Mouse (Mus musculus) liver, embryonic 12.5 days (tissue): ENCODE results near the gene Camkk2. TPM values are rescaled to one million over a fixed set of nuclear protein-coding genes. Genes with fewer than 3 reads are reported as not detected.

Experiments
- ATAC-seq: fragments of 200-750 bp; cut with Nextera tagmentation; 2 replicates; pipeline ENCODE4 v1.8.0; 2017; ENCODE audit warnings: moderate number of reproducible peaks, mild to moderate bottlenecking, moderate library complexity
- H3K27ac ChIP-seq: fragments of 300-500 bp; sonication (generic); 2 replicates; pipeline ENCODE4 v1.5.1; 2016; ENCODE audit warnings: mild to moderate bottlenecking
- H3K27me3 ChIP-seq: fragments of 300-500 bp; sonication (generic); replicated peaks from 2 replicates; pipeline ENCODE4 v1.6.1; 2016; ENCODE audit warnings: mild to moderate bottlenecking, moderate library complexity
- H3K36me3 ChIP-seq: fragments of 300-500 bp; sonication (generic); 2 replicates; pipeline ENCODE4 v1.6.1; 2016; ENCODE audit warnings: mild to moderate bottlenecking, moderate library complexity
- H3K4me1 ChIP-seq: fragments of 300-500 bp; sonication (generic); 2 replicates; pipeline ENCODE4 v1.6.1; 2016
- H3K4me2 ChIP-seq: fragments of 300-500 bp; sonication (generic); 2 replicates; pipeline ENCODE4 v1.6.1; 2016; ENCODE audit warnings: mild to moderate bottlenecking, moderate library complexity
- H3K4me3 ChIP-seq: fragments of 300-500 bp; sonication (generic); 2 replicates; pipeline ENCODE4 v1.5.1; 2016; ENCODE audit warnings: mild to moderate bottlenecking, moderate library complexity
- H3K9ac ChIP-seq: fragments of 300-500 bp; sonication (generic); 2 replicates; pipeline ENCODE4 v1.6.1; 2016; ENCODE audit warnings: mild to moderate bottlenecking, moderate library complexity
- H3K9me3 ChIP-seq: fragments of 300-500 bp; sonication (generic); replicated peaks from 2 replicates; pipeline ENCODE4 v1.6.1; 2016; ENCODE audit warnings: mild to moderate bottlenecking, moderate library complexity
- WGBS: fragments of 180-500 bp; shearing (Covaris S2); methylation state at CpG from one replicate; pipeline ENCODE4 v1.1.7; 2016; ENCODE audit not compliant: insufficient replicate concordance; 5-methylcytosine and 5-hydroxymethylcytosine counted together
- polyA plus RNA-seq: library from polyadenylated mRNA; unstranded; fragments of >200 nt; fragmentation: Nextera tagmentation; extraction: Ambion mirVana; gene quantifications from 2 replicates; pipeline ENCODE4 v1.2.1, GENCODE M21; 2016

Gene Camkk2
- polyA plus RNA-seq, 1 experiment from 2014 or later, result 16.7 TPM

- H3K36me3 ChIP-seq, result peaks cover 33% of the 10 kb centered on the region
- peak overlapping the region; percentile 36 for H3K4me2 ChIP-seq
- peak overlapping the region; percentile 72 for H3K27ac ChIP-seq
- H3K27me3 ChIP-seq, result no peaks in the 10 kb centered on the region
- H3K9ac ChIP-seq, result no peak overlapping the region
- peaks cover 45% of the 10 kb centered on the region for H3K4me1 ChIP-seq
- H3K4me3 ChIP-seq, result no peak overlapping the region
- WGBS, result 44% methylated on average over 8 of the region's 8 CpGs
- no peaks in the 10 kb centered on the region for H3K9me3 ChIP-seq
- ATAC-seq, result peak; percentile 24; the same call in 1 of the 2 replicates
Observed at GRCm38 (mm10) chr5:122731321-122731720, 47.9 kb downstream of the Camkk2 start.

GRCm38 (mm10) chr5:122730776-122731175 lies 48.4 kb downstream of the Camkk2 start:
- ATAC-seq, result no peak
- Histone ChIP-seq H3K27me3 (no peaks in the 10 kb centered on the region), H3K27ac (no peak overlapping the region), H3K9me3 (no peaks in the 10 kb centered on the region), H3K36me3 (peaks cover 31% of the 10 kb centered on the region), H3K4me1 (peaks cover 44% of the 10 kb centered on the region), H3K9ac (no peak overlapping the region), H3K4me2 (no peak overlapping the region), H3K4me3 (no peak overlapping the region)
- WGBS, result 69% methylated on average over 10 of the region's 10 CpGs

- H3K36me3 ChIP-seq, result peaks cover 30% of the 10 kb centered on the region; the same call in 1 of the 2 replicates
- no peaks in the 10 kb centered on the region for H3K9me3 ChIP-seq
- no peak for ATAC-seq
- peaks cover 24% of the 10 kb centered on the region for H3K4me1 ChIP-seq
- H3K9ac ChIP-seq, result no peak overlapping the region
- no peaks in the 10 kb centered on the region for H3K27me3 ChIP-seq
- no peak overlapping the region for H3K4me3 ChIP-seq
- H3K27ac ChIP-seq, result no peak overlapping the region
- WGBS, result 89% methylated on average over 7 of the region's 7 CpGs
- no peak overlapping the region for H3K4me2 ChIP-seq
Observed at GRCm38 (mm10) chr5:122727096-122727495, 52.1 kb downstream of the Camkk2 start.

- peaks cover 30% of the 10 kb centered on the region; the same call in 1 of the 2 replicates for H3K36me3 ChIP-seq
- no peak overlapping the region for H3K4me3 ChIP-seq
- 0 out of 2 replicates have a peak overlapping the region, but pooled peaks have one; percentile 7 for H3K9ac ChIP-seq
- H3K9me3 ChIP-seq, result no peaks in the 10 kb centered on the region
- peaks cover 19% of the 10 kb centered on the region for H3K4me1 ChIP-seq
- no peaks in the 10 kb centered on the region for H3K27me3 ChIP-seq
- 75% methylated on average over 5 of the region's 5 CpGs for WGBS
- H3K4me2 ChIP-seq, result no peak overlapping the region
- ATAC-seq, result no peak
- H3K27ac ChIP-seq, result no peak overlapping the region
Observed at GRCm38 (mm10) chr5:122726595-122726994, 52.6 kb downstream of the Camkk2 start.

- peaks cover 30% of the 10 kb centered on the region; the same call in 1 of the 2 replicates for H3K36me3 ChIP-seq
- H3K4me2 ChIP-seq, result no peak overlapping the region
- no peak overlapping the region for H3K4me3 ChIP-seq
- H3K27me3 ChIP-seq, result no peaks in the 10 kb centered on the region
- H3K9ac ChIP-seq, result 0 out of 2 replicates have a peak overlapping the region, but pooled peaks have one; percentile 7
- no peak overlapping the region for H3K27ac ChIP-seq
- no peaks in the 10 kb centered on the region for H3K9me3 ChIP-seq
- H3K4me1 ChIP-seq, result peaks cover 15% of the 10 kb centered on the region
- ATAC-seq, result peak; percentile 34; the same call in 1 of the 2 replicates
- WGBS, result 17% methylated on average over 7 of the region's 7 CpGs
Observed at GRCm38 (mm10) chr5:122726068-122726467, 53.1 kb downstream of the Camkk2 start.

GRCm38 (mm10) chr5:122725453-122725852 lies 53.8 kb downstream of the Camkk2 start:
- H3K4me1 ChIP-seq, result 0 out of 2 replicates have a peak, but pooled peaks cover 10% of the 10 kb centered on the region
- H3K4me2 ChIP-seq, result no peak overlapping the region
- H3K36me3 ChIP-seq, result peaks cover 26% of the 10 kb centered on the region
- no peak overlapping the region for H3K27ac ChIP-seq
- H3K9me3 ChIP-seq, result no peaks in the 10 kb centered on the region
- no peak overlapping the region for H3K4me3 ChIP-seq
- 80% methylated on average over 13 of the region's 13 CpGs for WGBS
- no peak overlapping the region for H3K9ac ChIP-seq
- no peaks in the 10 kb centered on the region for H3K27me3 ChIP-seq
- no peak for ATAC-seq

GRCm38 (mm10) chr5:122719168-122719567 lies 60.0 kb downstream of the Camkk2 start:
- no peak overlapping the region for H3K9ac ChIP-seq
- no peak for ATAC-seq
- no peak overlapping the region for H3K4me2 ChIP-seq

GRCm38 (mm10) chr5:122718400-122718799 lies 60.8 kb downstream of the Camkk2 start:
- no peak overlapping the region for H3K4me3 ChIP-seq
- no peak overlapping the region for H3K9ac ChIP-seq
- H3K4me2 ChIP-seq, result no peak overlapping the region
- WGBS, result 72% methylated on average over 7 of the region's 7 CpGs
- H3K4me1 ChIP-seq, result no peaks in the 10 kb centered on the region
- no peaks in the 10 kb centered on the region for H3K27me3 ChIP-seq
- H3K9me3 ChIP-seq, result no peaks in the 10 kb centered on the region
- peaks cover 39% of the 10 kb centered on the region for H3K36me3 ChIP-seq
- ATAC-seq, result no peak
- H3K27ac ChIP-seq, result no peak overlapping the region

More at GRCm38 (mm10) chr5:122719168-122719567, 60.0 kb downstream of the Camkk2 start:
- Histone ChIP-seq H3K9me3 (no peaks in the 10 kb centered on the region), H3K4me1 (no peaks in the 10 kb centered on the region), H3K4me3 (no peak overlapping the region), H3K27ac (no peak overlapping the region), H3K36me3 (peaks cover 39% of the 10 kb centered on the region), H3K27me3 (no peaks in the 10 kb centered on the region)
- 77% methylated on average over 8 of the region's 8 CpGs for WGBS

- Histone ChIP-seq H3K27ac (no peak overlapping the region), H3K4me3 (no peak overlapping the region), H3K36me3 (peaks cover 41% of the 10 kb centered on the region), H3K4me1 (no peaks in the 10 kb centered on the region), H3K9me3 (no peaks in the 10 kb centered on the region), H3K27me3 (no peaks in the 10 kb centered on the region), H3K9ac (no peak overlapping the region), H3K4me2 (no peak overlapping the region)
- WGBS, result 83% methylated on average over 2 of the region's 2 CpGs
- ATAC-seq, result no peak
Observed at GRCm38 (mm10) chr5:122716793-122717192, 62.4 kb downstream of the Camkk2 start.

- no peak for ATAC-seq
- WGBS, result 48% methylated on average over 1 of the region's 1 CpGs
- peaks cover 44% of the 10 kb centered on the region for H3K36me3 ChIP-seq
Observed at GRCm38 (mm10) chr5:122715723-122716122, 63.5 kb downstream of the Camkk2 start.

GRCm38 (mm10) chr5:122708819-122709218 lies 70.4 kb downstream of the Camkk2 start:
- H3K27me3 ChIP-seq, result no peaks in the 10 kb centered on the region
- peaks cover 8% of the 10 kb centered on the region; the same call in 1 of the 2 replicates for H3K36me3 ChIP-seq
- peaks cover 43% of the 10 kb centered on the region for H3K4me1 ChIP-seq
- 0 out of 2 replicates have a peak overlapping the region, but pooled peaks have one; percentile 70 for H3K4me3 ChIP-seq
- peak overlapping the region; percentile 82; the same call in 1 of the 2 replicates for H3K27ac ChIP-seq
- peak; percentile 31; the same call in 1 of the 2 replicates for ATAC-seq
- WGBS, result 25% methylated on average over 6 of the region's 6 CpGs
- peak overlapping the region; percentile 95 for H3K4me2 ChIP-seq
- H3K9ac ChIP-seq, result no peak overlapping the region
- H3K9me3 ChIP-seq, result no peaks in the 10 kb centered on the region

More at GRCm38 (mm10) chr5:122715723-122716122, 63.5 kb downstream of the Camkk2 start:
- no peaks in the 10 kb centered on the region for H3K4me1 ChIP-seq
- H3K9ac ChIP-seq, result no peak overlapping the region
- H3K4me3 ChIP-seq, result no peak overlapping the region
- H3K4me2 ChIP-seq, result no peak overlapping the region
- H3K27ac ChIP-seq, result no peak overlapping the region
- no peaks in the 10 kb centered on the region for H3K27me3 ChIP-seq
- H3K9me3 ChIP-seq, result no peaks in the 10 kb centered on the region

- Histone ChIP-seq H3K27me3 (no peaks in the 10 kb centered on the region), H3K9ac (peak within 1 kb of the TSS; percentile 76), H3K4me1 (peaks cover 48% of the 10 kb centered on the region), H3K27ac (peak within 1 kb of the TSS; percentile 82), H3K9me3 (no peaks in the 10 kb centered on the region), H3K4me2 (peak within 1 kb of the TSS; percentile 95), H3K4me3 (peak within 1 kb of the TSS; percentile 70), H3K36me3 (peaks cover 5% of the 10 kb centered on the region; the same call in 1 of the 2 replicates)
- WGBS, result under 1% methylated on average over 66 of the region's 66 CpGs
- ATAC-seq, result peak; percentile 88
Observed at GRCm38 (mm10) chr5:122707276-122708181, 71.7 kb downstream of the Camkk2 start, which contains the start of gene P2rx4. Gene P2rx4 (plus strand): TSS chr5:122707544.
